Mouse (Mus musculus): ENCODE measurements around the gene Gstp3. TPM values are rescaled to one million over a fixed set of nuclear protein-coding genes. Genes with fewer than 3 reads are reported as not detected.
"Not testable (repeated sequence)": the region's sequence is repeated elsewhere in the genome, so short reads cannot be mapped to it uniquely, and the experiment has no call there.

Gstp3 gene
- polyA plus RNA-seq, 1 experiment: 3.0 TPM

GRCm38 (mm10) chr19:4063357-4063756 is 4.0 kb upstream of the Gstp3 start:
- not testable (repeated sequence) for DNase-seq (ENCODE audit: low read depth)

DNA sequence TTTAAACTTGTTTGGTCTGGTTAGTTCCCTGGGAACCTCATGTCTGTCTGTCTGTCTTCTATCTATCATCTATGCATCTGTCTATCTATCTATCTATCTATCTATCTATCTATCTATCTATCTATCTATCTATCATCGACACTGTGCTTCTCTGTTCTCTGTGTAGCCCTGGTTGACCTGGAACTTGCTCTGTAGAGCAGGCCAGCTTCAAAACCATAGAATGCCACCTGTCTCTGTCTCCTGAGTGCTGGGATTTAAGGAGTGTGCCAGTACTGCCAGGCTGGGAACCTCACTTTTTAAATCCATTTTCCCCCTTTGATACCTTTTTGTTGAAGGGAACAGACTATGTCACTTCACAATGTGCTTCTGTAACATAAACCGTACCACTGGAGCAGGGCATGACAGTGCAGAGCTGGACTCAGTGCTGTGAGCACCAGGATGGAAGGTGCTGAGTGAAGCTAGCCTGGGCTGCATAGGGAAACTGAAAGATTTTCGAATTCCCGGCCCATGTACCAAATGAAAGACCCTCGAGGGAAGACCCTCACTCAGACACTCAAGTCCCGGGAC is 1.6 kb upstream of the Gstp3 start:
- no peak for DNase-seq (ENCODE audit: low read depth)

GRCm38 (mm10) chr19:4060044-4060898 is 902 bp upstream of the Gstp3 start:
- DNase-seq (ENCODE audit: low read depth): not testable (repeated sequence)

DNA sequence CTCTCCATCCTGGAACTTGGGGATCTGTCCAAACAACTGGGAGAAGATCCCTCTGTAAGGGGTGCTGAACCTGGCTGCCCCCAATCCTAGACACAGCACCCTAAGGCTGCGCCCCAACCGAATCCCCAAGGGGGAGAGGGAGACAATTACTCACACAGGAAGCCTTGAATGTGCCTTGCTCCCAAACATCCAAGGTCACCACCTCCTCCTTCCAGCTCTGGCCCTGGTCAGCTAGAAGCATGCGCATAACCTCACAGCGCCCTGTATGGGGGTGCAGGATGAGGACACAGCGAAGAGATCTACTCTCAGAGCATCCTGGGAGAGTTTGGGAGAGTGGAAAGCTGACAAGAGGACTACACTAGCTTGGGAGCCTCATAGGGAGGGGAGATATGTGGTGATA is 788 bp downstream of the Gstp3 start:
- no peak for DNase-seq (ENCODE audit: low read depth)

GRCm38 (mm10) chr19:4057962-4058361 is 1.4 kb downstream of the Gstp3 start:
- no peak for DNase-seq (ENCODE audit: low read depth)

GRCm38 (mm10) chr19:4057389-4057788 is 2.0 kb downstream of the Gstp3 start:
- no peak for DNase-seq (ENCODE audit: low read depth)

- no peak for DNase-seq (ENCODE audit: low read depth)
These were observed 2.6 kb downstream of the Gstp3 start for GRCm38 (mm10) chr19:4056727-4057126.

DNA sequence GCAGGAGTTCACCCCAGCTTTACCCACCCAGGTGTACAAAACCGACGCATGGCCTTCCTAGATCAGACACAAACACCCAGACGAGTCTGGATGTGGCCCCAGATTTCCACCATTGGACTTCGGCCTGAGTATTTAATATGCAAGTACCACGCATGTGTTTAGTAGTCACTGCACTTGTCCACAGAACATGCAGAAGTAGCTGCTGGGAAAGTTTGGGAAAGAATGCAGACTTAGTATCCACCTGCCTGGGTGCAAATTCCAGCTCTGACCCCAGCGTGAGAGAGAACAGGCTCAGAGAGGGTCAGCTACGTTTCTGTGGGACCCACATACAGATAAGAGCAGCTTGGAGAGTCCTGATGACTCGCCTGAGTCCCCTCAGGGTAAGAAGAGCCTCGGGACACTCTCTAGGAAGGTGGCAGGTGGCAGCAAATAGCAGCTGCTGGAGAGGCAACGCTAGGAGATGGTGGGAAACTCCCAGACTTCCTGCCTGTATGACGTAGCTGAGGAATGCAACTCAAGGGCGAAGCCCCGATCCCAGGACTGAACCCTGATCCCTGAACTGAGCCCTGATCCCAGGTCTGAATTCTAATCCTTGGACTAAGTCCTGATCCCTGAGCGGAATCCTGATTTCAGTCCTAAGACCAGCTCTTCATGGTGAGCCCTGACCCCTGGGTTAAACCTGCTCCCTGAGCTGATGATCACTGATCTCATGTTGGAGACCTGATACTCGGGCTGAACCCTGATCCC is 3.2 kb downstream of the Gstp3 start:
- no peak for DNase-seq (ENCODE audit: low read depth)

- DNase-seq (ENCODE audit: low read depth): no peak
These were observed 4.0 kb downstream of the Gstp3 start for GRCm38 (mm10) chr19:4055216-4055946.

DNA sequence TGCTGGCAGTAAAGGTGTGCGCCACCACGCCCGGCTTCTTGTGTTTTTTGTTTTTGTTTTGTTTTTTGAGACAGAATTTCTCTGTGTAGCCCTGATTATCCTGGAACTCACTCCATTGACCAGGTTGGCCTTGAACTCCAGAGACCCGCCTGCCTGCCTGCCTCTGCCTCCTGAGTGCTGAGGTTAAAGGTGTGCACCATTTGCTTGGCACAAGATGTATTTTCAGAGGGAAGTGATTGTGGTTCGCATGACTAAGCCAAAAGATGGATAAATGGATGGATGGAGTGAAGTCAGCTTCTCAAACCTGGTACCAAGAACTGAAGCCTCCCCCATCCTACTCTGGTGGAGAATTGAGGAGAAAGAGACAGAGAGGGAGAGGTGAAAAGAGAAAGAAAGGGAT is 4.8 kb downstream of the Gstp3 start:
- no peak for DNase-seq (ENCODE audit: low read depth)

DNA sequence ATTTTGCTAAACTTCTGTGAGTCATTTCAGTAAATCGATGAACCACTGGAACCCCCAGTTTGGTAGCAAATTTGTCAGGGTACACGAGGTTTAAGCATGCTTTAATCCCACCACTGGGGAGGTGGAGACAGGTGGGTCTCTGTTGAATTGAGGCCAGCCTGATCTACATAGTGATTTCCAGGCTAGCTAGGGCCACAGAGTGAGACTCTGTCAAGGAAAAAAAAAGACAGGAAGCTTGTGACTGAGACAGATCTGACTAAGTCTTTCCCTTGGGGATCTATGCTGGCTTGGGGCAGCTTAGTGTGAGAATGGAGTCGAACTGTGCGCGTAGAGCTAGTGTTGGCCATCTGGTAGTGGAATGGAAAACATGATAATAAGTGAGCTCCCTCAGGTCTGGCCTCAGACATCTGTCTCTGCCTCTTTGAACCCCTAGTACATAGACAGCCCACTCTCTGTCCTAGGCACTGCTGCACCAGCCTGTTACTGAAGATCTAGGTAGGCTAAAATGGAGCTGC is 6.8 kb downstream of the Gstp3 start:
- DNase-seq (ENCODE audit: low read depth): no peak

- no peak for DNase-seq (ENCODE audit: low read depth)
These were observed 7.4 kb downstream of the Gstp3 start for GRCm38 (mm10) chr19:4051741-4052515.

- no peak for DNase-seq (ENCODE audit: low read depth)
These were observed 8.4 kb downstream of the Gstp3 start for GRCm38 (mm10) chr19:4051016-4051415.

- DNase-seq (ENCODE audit: low read depth): not testable (repeated sequence)
These were observed 10.3 kb downstream of the Gstp3 start for GRCm38 (mm10) chr19:4049069-4049468.

GRCm38 (mm10) chr19:4047859-4048258 is 11.5 kb downstream of the Gstp3 start:
- DNase-seq (ENCODE audit: low read depth): no peak

- DNase-seq (ENCODE audit: low read depth): peak; percentile 47
These were observed 12.5 kb downstream of the Gstp3 start for GRCm38 (mm10) chr19:4046866-4047254.

DNA sequence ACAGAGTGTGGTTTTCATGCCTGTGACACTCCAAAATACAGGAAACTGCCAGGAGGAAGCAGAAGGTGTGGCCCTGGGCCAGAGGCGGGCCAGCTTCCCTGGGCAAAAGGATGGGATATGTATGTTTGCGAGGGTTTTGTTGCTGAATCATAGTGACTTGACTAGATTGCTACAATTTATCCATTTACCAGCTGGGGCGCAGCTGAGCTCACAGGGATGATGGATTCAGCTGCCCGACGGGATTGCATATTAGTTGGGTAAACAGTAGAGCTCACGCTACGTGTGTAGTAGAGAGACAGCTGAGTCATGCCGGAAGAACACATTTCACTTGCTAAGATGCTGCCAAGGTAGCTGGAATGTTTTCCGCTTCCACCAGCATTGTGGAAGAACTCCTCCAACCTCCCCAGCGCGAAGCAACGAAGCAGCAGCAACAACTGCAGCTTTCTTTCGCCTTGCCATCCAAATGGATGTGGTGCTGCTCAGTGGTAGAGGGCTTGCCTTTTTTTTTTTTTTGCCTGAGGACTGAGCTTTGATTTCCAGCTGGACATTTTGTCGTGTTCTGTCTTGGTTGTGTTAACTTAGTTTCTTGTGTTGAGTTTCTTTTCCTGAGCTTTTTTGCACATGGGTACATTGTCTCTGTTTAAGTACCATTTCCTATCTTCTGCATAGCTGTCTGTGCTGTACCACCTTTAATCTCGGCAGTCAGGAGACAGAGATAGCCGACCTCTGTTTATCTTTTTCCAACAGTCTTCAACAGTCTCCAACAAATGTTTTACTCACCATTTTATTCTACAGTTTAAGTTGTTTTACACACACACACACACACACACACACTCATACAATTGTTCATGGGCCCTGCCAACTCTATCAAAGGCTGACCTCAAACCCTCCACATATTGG is 13.2 kb downstream of the Gstp3 start, which contains the start of gene Gstp2:
Gene Gstp2, minus strand, starts transcription at position 58 of the 900 bp plus-strand sequence.
- peak; percentile 76 for DNase-seq (ENCODE audit: low read depth)

- DNase-seq (ENCODE audit: low read depth): not testable (repeated sequence)
These were observed 15.3 kb downstream of the Gstp3 start for GRCm38 (mm10) chr19:4044109-4044508.

DNA sequence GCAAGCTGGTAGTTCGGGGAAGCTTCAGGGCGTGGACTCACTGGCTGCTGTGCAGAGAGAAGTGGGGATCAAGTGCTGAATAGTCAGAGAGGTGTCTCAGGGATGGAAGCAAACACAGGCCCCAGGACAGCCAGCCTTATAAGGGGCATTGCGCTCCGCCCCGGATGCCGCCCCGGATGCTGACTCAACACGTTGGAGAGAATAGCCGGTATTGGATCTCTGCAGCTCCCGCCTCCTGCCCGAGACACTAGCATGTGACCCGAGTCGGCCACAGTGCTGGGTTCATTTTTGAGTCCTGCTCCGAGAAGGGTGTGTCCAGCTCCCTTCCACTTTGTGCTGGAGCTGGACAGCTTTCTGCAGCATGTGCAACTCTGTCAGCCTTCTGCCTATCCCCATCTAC is 17.2 kb downstream of the Gstp3 start:
- DNase-seq (ENCODE audit: low read depth): no peak

DNA sequence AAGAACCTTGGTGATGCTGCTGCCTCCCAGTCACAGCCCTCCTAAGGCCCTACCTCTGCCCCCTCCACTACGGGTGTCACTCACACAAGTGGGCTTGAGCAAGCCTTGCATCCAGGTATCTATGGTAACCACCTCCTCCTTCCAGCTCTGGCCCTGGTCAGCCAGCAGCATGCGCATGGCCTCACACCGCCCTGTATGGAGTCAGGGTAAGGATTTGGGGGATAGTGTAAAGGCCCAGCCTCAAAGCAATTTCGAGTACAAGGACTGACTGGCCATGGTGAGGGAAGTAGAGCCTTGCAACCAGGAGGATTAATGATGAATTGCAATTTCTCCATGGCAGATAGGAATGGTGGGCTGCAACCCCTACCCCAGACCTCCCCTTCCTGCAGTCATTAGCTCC is 17.9 kb downstream of the Gstp3 start:
- not testable (repeated sequence) for DNase-seq (ENCODE audit: low read depth)

Measured in gonadal fat pad, adult 2 months (tissue).